In genomic region chr2:165654696-165655491, GRCm38 (mm10) we compare ENCODE assay signal across 11 mouse cellular contexts.
DNase-seq lines count a peak whose midpoint lies in the region; ATAC-seq lines count a peak whose summit lies in the region.
"Had no signal": no experiment of that assay in that cellular context is flagged by ENCODE, and none has a peak within 500 bp of the region (broad histone marks: within the 10 kb centered on the region; RNA-seq: fewer than 3 reads in every experiment).

No protein-coding gene starts in this region.

- H3K27ac ChIP-seq in intestine, embryonic 16.5 days (ENCODE audit: low read length): no peak overlapping the region
- H3K27ac ChIP-seq: liver, embryonic 13.5 days had no signal

- intact Hi-C loops in left cerebral cortex, postnatal 25 days (cut with DNase I): no loop called here

- H3K27me3 ChIP-seq in intestine, embryonic 16.5 days (replicated peaks; ENCODE audit: control insufficient read depth, insufficient read depth, low read length): no peaks in the 10 kb centered on the region
- H3K27me3 ChIP-seq: liver, embryonic 13.5 days had no signal

- no peaks in the 10 kb centered on the region for H3K36me3 ChIP-seq in intestine, embryonic 16.5 days (ENCODE audit: control insufficient read depth, insufficient read depth, low read length)
- H3K36me3 ChIP-seq: liver, embryonic 13.5 days had no signal

- H3K4me2 ChIP-seq in intestine, embryonic 16.5 days (ENCODE audit: low read depth, low read length): no peak overlapping the region
- H3K4me2 ChIP-seq: liver, embryonic 13.5 days had no signal

- ATAC-seq in cerebellum, adult (ENCODE audit: insufficient number of reproducible peaks, low FRiP score, low TSS enrichment): no peak
- peak; percentile 57; the same call in 1 of the 2 replicates for ATAC-seq in monocyte, adult 5-6 weeks (replicated peaks; ENCODE audit: insufficient number of reproducible peaks, low FRiP score, low TSS enrichment, poor library complexity, severe bottlenecking)
- no peak for ATAC-seq in intestine, embryonic 16.5 days

- peak; percentile 67 to 76 for DNase-seq in cerebellum, postnatal 25 days
- DNase-seq in 3134 (ENCODE audit: extremely low read depth, insufficient read length, low spot score): peak; percentile 65
- peak; percentile 87 for DNase-seq in T-cell, adult 2 months (ENCODE audit: low spot score)
- DNase-seq in left cerebral cortex, postnatal 25 days (ENCODE audit: low spot score in 2 of 2): no peak
- no peak for DNase-seq in kidney, adult 11 months
- DNase-seq: gastrocnemius, postnatal 36 days; kidney, postnatal 14 days; liver, embryonic 13.5 days had no signal

- H3K4me1 ChIP-seq in intestine, embryonic 16.5 days (ENCODE audit: control insufficient read depth, insufficient read depth, low read length): peaks cover 16% of the 10 kb centered on the region

- H3K9me3 ChIP-seq in intestine, embryonic 16.5 days (ENCODE audit: control insufficient read depth, low read length): no peaks in the 10 kb centered on the region
- H3K9me3 ChIP-seq: liver, embryonic 13.5 days had no signal

- H3K4me3 ChIP-seq in intestine, embryonic 16.5 days (ENCODE audit: low read length): no peak overlapping the region
- H3K4me3 ChIP-seq: liver, embryonic 13.5 days had no signal

- 77% methylated on average over 10 of the region's 10 CpGs for WGBS in intestine, embryonic 16.5 days

- H3K9ac ChIP-seq in intestine, embryonic 16.5 days (ENCODE audit: low read depth, low read length): no peak overlapping the region
- H3K9ac ChIP-seq: liver, embryonic 13.5 days had no signal

Comparison
In these comparisons a context has a peak if more than half of its experiments do, and no peak if none do; other contexts are left out.
1. DNase-seq: peak in cerebellum, postnatal 25 days (2 of 2), 3134 (single experiment) and T-cell, adult 2 months (single experiment); none in left cerebral cortex, postnatal 25 days (0 of 2) and kidney, adult 11 months (single experiment).